In genomic region chr8:112138924-112139323, GRCm38 (mm10) we compare ENCODE assay signal across 9 mouse cellular contexts.
DNase-seq lines count a peak whose midpoint lies in the region; ATAC-seq lines count a peak whose summit lies in the region.
"Had no signal": no experiment of that assay in that cellular context is flagged by ENCODE, and none has a peak within 500 bp of the region (broad histone marks: within the 10 kb centered on the region; RNA-seq: fewer than 3 reads in every experiment).

No protein-coding gene starts in this region.

- H3K27ac ChIP-seq in midbrain, embryonic 15.5 days: no peak overlapping the region
- H3K27ac ChIP-seq in liver, embryonic 12.5 days: no peak overlapping the region
- H3K27ac ChIP-seq: embryonic facial prominence, embryonic 15.5 days had no signal

- no peak overlapping the region for H3K4me2 ChIP-seq in midbrain, embryonic 15.5 days
- no peak overlapping the region for H3K4me2 ChIP-seq in liver, embryonic 12.5 days
- H3K4me2 ChIP-seq: embryonic facial prominence, embryonic 15.5 days had no signal

- H3K9me3 ChIP-seq in midbrain, embryonic 15.5 days: no peaks in the 10 kb centered on the region
- peaks cover 37% of the 10 kb centered on the region for H3K9me3 ChIP-seq in liver, embryonic 12.5 days (replicated peaks)
- H3K9me3 ChIP-seq: embryonic facial prominence, embryonic 15.5 days had no signal

- H3K27me3 ChIP-seq in midbrain, embryonic 15.5 days (replicated peaks): no peaks in the 10 kb centered on the region
- no peaks in the 10 kb centered on the region for H3K27me3 ChIP-seq in liver, embryonic 12.5 days (replicated peaks)
- H3K27me3 ChIP-seq: embryonic facial prominence, embryonic 15.5 days had no signal

- H3K36me3 ChIP-seq in midbrain, embryonic 15.5 days (replicated peaks): no peaks in the 10 kb centered on the region
- H3K36me3 ChIP-seq in liver, embryonic 12.5 days: no peaks in the 10 kb centered on the region
- H3K36me3 ChIP-seq: embryonic facial prominence, embryonic 15.5 days had no signal

- ATAC-seq in cerebellum, adult (ENCODE audit: insufficient number of reproducible peaks, low FRiP score, low TSS enrichment): peak; percentile 58; the same call in 1 of the 2 replicates
- 0 out of 2 replicates have a peak, but pooled peaks have one; percentile 56 for ATAC-seq in midbrain, embryonic 15.5 days (replicated peaks)
- ATAC-seq in liver, embryonic 12.5 days: no peak

- H3K9ac ChIP-seq in midbrain, embryonic 15.5 days: no peak overlapping the region
- no peak overlapping the region for H3K9ac ChIP-seq in liver, embryonic 12.5 days
- H3K9ac ChIP-seq: embryonic facial prominence, embryonic 15.5 days had no signal

- DNase-seq in layer of hippocampus, adult 8-10 months (ENCODE audit: low spot score in 2 of 2): peak; percentile 7 to 16
- DNase-seq in layer of hippocampus, postnatal 25 days (ENCODE audit: extremely low spot score in 1 of 2, low spot score in 1 of 2): no peak
- DNase-seq in cerebellum, postnatal 25 days: peak; percentile 36 to 57
- DNase-seq in adrenal gland, adult 18-20 months (ENCODE audit: low spot score in 2 of 2): no peak
- DNase-seq: gastrocnemius, postnatal 10 days had no signal

- H3K4me1 ChIP-seq in midbrain, embryonic 15.5 days: peaks cover 4% of the 10 kb centered on the region; the same call in 1 of the 2 replicates
- no peaks in the 10 kb centered on the region for H3K4me1 ChIP-seq in liver, embryonic 12.5 days
- H3K4me1 ChIP-seq: embryonic facial prominence, embryonic 15.5 days had no signal

- 37% methylated on average over 5 of the region's 5 CpGs for WGBS in midbrain, embryonic 15.5 days
- WGBS in liver, embryonic 12.5 days (ENCODE audit: insufficient replicate concordance): 59% methylated on average over 5 of the region's 5 CpGs

- no peak overlapping the region for H3K4me3 ChIP-seq in midbrain, embryonic 15.5 days
- no peak overlapping the region for H3K4me3 ChIP-seq in liver, embryonic 12.5 days
- H3K4me3 ChIP-seq: embryonic facial prominence, embryonic 15.5 days had no signal

Comparison
In these comparisons a context has a peak if more than half of its experiments do, and no peak if none do; other contexts are left out.
1. DNase-seq: peak in layer of hippocampus, adult 8-10 months (2 of 2) and cerebellum, postnatal 25 days (2 of 2); none in layer of hippocampus, postnatal 25 days (0 of 2) and adrenal gland, adult 18-20 months (0 of 2).